8 mouse cellular contexts compared by ENCODE assay signal in genomic region chr2:164948962-164949361, GRCm38 (mm10). TPM values are rescaled to one million over a fixed set of nuclear protein-coding genes. Genes with fewer than 3 reads are reported as not detected.
A peak's percentile ranks its signal among the peaks of the same experiment; 100 is the strongest.
DNase-seq lines count a peak whose midpoint lies in the region; ATAC-seq and TF ChIP-seq lines count a peak whose summit lies in the region.

No protein-coding gene starts in this region.

- no peak overlapping the region for H3K27ac ChIP-seq in heart, embryonic 16.5 days (ENCODE audit: low read length)
- H3K27ac ChIP-seq in embryonic facial prominence, embryonic 10.5 days (replicated peaks), result no peak overlapping the region
- no peak overlapping the region for H3K27ac ChIP-seq in intestine, embryonic 14.5 days (ENCODE audit: low read depth)
- no peak overlapping the region for H3K27ac ChIP-seq in midbrain, postnatal 0 days (ENCODE audit: low read depth, low read length)

- no peak for ATAC-seq in heart, embryonic 16.5 days (replicated peaks; ENCODE audit: extremely low read depth, insufficient read depth, low FRiP score)
- ATAC-seq in intestine, embryonic 14.5 days (replicated peaks; ENCODE audit: low FRiP score, low TSS enrichment, low read depth), result no peak
- ATAC-seq in midbrain, postnatal 0 days (ENCODE audit: low FRiP score), result no peak

- no peak overlapping the region for H3K9ac ChIP-seq in heart, embryonic 16.5 days (ENCODE audit: low read length)
- no peak overlapping the region for H3K9ac ChIP-seq in intestine, embryonic 14.5 days (ENCODE audit: low read length)
- no peak overlapping the region for H3K9ac ChIP-seq in midbrain, postnatal 0 days (replicated peaks; ENCODE audit: low read length, poor library complexity, severe bottlenecking)

- H3K4me1 ChIP-seq in heart, embryonic 16.5 days (ENCODE audit: control insufficient read depth, insufficient read depth, low read length), result peaks cover 11% of the 10 kb centered on the region
- H3K4me1 ChIP-seq in embryonic facial prominence, embryonic 10.5 days, result peaks cover 36% of the 10 kb centered on the region
- peaks cover 9% of the 10 kb centered on the region; the same call in 1 of the 2 replicates for H3K4me1 ChIP-seq in intestine, embryonic 14.5 days (replicated peaks; ENCODE audit: control insufficient read depth, insufficient read depth, low read length)
- H3K4me1 ChIP-seq in midbrain, postnatal 0 days (ENCODE audit: insufficient read depth, low read length), result 0 out of 2 replicates have a peak, but pooled peaks cover 4% of the 10 kb centered on the region

- no peaks in the 10 kb centered on the region for H3K36me3 ChIP-seq in heart, embryonic 16.5 days (ENCODE audit: control insufficient read depth, insufficient read depth)
- H3K36me3 ChIP-seq in embryonic facial prominence, embryonic 10.5 days (replicated peaks), result no peaks in the 10 kb centered on the region
- no peaks in the 10 kb centered on the region for H3K36me3 ChIP-seq in intestine, embryonic 14.5 days (ENCODE audit: control insufficient read depth, insufficient read depth, low read length)
- H3K36me3 ChIP-seq in midbrain, postnatal 0 days (ENCODE audit: insufficient read depth, low read length), result no peaks in the 10 kb centered on the region

- no peak for DNase-seq in heart, adult 9 months (ENCODE audit: low spot score in 2 of 2)
- DNase-seq in embryonic facial prominence, embryonic 10.5 days (ENCODE audit: low spot score), result no peak
- no peak for DNase-seq in intestine, embryonic 14.5 days (ENCODE audit: low spot score)
- no peak for DNase-seq in midbrain, postnatal 0 days (ENCODE audit: low spot score)
- DNase-seq in cerebellum, postnatal 36 days, result no peak
- no peak for DNase-seq in layer of hippocampus, adult 11-12 months (ENCODE audit: low spot score)
- no peak for DNase-seq in embryo, embryonic 9.5 days (ENCODE audit: extremely low spot score)

- peak overlapping the region; percentile 53 for H3K4me2 ChIP-seq in heart, embryonic 16.5 days (ENCODE audit: low read depth, low read length)
- H3K4me2 ChIP-seq in intestine, embryonic 14.5 days (ENCODE audit: low read length), result peak overlapping the region; percentile 34
- H3K4me2 ChIP-seq in midbrain, postnatal 0 days (ENCODE audit: low read depth, low read length, poor library complexity, severe bottlenecking), result peak overlapping the region; percentile 36

- 7% methylated on average over 25 of the region's 25 CpGs for WGBS in heart, embryonic 16.5 days
- 7% methylated on average over 25 of the region's 25 CpGs for WGBS in embryonic facial prominence, embryonic 10.5 days
- 11% methylated on average over 25 of the region's 25 CpGs for WGBS in intestine, embryonic 14.5 days
- WGBS in midbrain, postnatal 0 days, result 6% methylated on average over 25 of the region's 25 CpGs

- peaks cover 73% of the 10 kb centered on the region for H3K27me3 ChIP-seq in heart, embryonic 16.5 days (ENCODE audit: control insufficient read depth, insufficient read depth, low read length)
- H3K27me3 ChIP-seq in embryonic facial prominence, embryonic 10.5 days (replicated peaks; ENCODE audit: low read depth, poor library complexity, severe bottlenecking), result peaks cover 90% of the 10 kb centered on the region
- H3K27me3 ChIP-seq in intestine, embryonic 14.5 days (replicated peaks; ENCODE audit: control insufficient read depth, insufficient read depth, low read length), result peaks cover 61% of the 10 kb centered on the region
- peaks cover 34% of the 10 kb centered on the region for H3K27me3 ChIP-seq in midbrain, postnatal 0 days (ENCODE audit: insufficient read depth, low read length)

- peak overlapping the region; percentile 34 for H3K4me3 ChIP-seq in heart, embryonic 16.5 days (ENCODE audit: low read length)
- peak overlapping the region; percentile 40 for H3K4me3 ChIP-seq in embryonic facial prominence, embryonic 10.5 days
- H3K4me3 ChIP-seq in intestine, embryonic 14.5 days (ENCODE audit: low read depth, low read length), result peak overlapping the region; percentile 20; the same call in 1 of the 2 replicates
- H3K4me3 ChIP-seq in midbrain, postnatal 0 days (ENCODE audit: low read depth, low read length), result peak overlapping the region; percentile 19

- H3K9me3 ChIP-seq in heart, embryonic 16.5 days (replicated peaks; ENCODE audit: control insufficient read depth, low read length), result peaks cover 4% of the 10 kb centered on the region
- no peaks in the 10 kb centered on the region for H3K9me3 ChIP-seq in embryonic facial prominence, embryonic 10.5 days
- H3K9me3 ChIP-seq in intestine, embryonic 14.5 days (ENCODE audit: control insufficient read depth, low read length), result no peaks in the 10 kb centered on the region
- no peaks in the 10 kb centered on the region for H3K9me3 ChIP-seq in midbrain, postnatal 0 days (ENCODE audit: low read length)

- no peak for TF ChIP-seq CTCF in midbrain, postnatal 0 days (IDR thresholded peaks at IDR 0.05)

RNA-seq across cellular contexts. Expression of gene Mmp9, which starts 8.4 kb away (rescaled TPM):
- polyA plus RNA-seq in heart, embryonic 16.5 days (2015; fragmentation: Nextera tagmentation; extraction: Ambion mirVana), result 3.8 and 9.7 TPM in 2 replicates
- polyA plus RNA-seq in embryonic facial prominence, embryonic 10.5 days (2016; fragmentation: Nextera tagmentation; extraction: Ambion mirVana), result 0.28 and 0.77 TPM in 2 replicates
- polyA plus RNA-seq in intestine, embryonic 14.5 days (2014; fragmentation: Nextera tagmentation; extraction: Ambion mirVana), result 2.4 and 3.3 TPM in 2 replicates
- total RNA-seq in midbrain, postnatal 0 days (2014; rRNA removed), result 7.5 and 13.4 TPM in 2 replicates
- 7.1 and 8.2 TPM in 2 replicates for polyA plus RNA-seq in midbrain, postnatal 0 days (2015; fragmentation: Nextera tagmentation; extraction: Ambion mirVana)

RNA-seq across cellular contexts. Expression of gene Slc12a5, which starts 11.6 kb away (rescaled TPM):
- polyA plus RNA-seq in heart, embryonic 16.5 days (2015; fragmentation: Nextera tagmentation; extraction: Ambion mirVana), result 0.21 and 0.68 TPM in 2 replicates
- 1.5 and 1.7 TPM in 2 replicates for polyA plus RNA-seq in embryonic facial prominence, embryonic 10.5 days (2016; fragmentation: Nextera tagmentation; extraction: Ambion mirVana)
- 1.3 and 1.5 TPM in 2 replicates for polyA plus RNA-seq in intestine, embryonic 14.5 days (2014; fragmentation: Nextera tagmentation; extraction: Ambion mirVana)
- total RNA-seq in midbrain, postnatal 0 days (2014; rRNA removed), result 311 and 368 TPM in 2 replicates
- 83.5 and 86.4 TPM in 2 replicates for polyA plus RNA-seq in midbrain, postnatal 0 days (2015; fragmentation: Nextera tagmentation; extraction: Ambion mirVana)

RNA-seq across cellular contexts. Expression of gene Zfp335, which starts 37.4 kb away (rescaled TPM):
- polyA plus RNA-seq in heart, embryonic 16.5 days (2015; fragmentation: Nextera tagmentation; extraction: Ambion mirVana), result 9.2 and 9.5 TPM in 2 replicates
- polyA plus RNA-seq in embryonic facial prominence, embryonic 10.5 days (2016; fragmentation: Nextera tagmentation; extraction: Ambion mirVana), result 17.4 and 18.2 TPM in 2 replicates
- polyA plus RNA-seq in intestine, embryonic 14.5 days (2014; fragmentation: Nextera tagmentation; extraction: Ambion mirVana), result 12.7 and 14.3 TPM in 2 replicates
- 28.9 and 29.0 TPM in 2 replicates for total RNA-seq in midbrain, postnatal 0 days (2014; rRNA removed)
- polyA plus RNA-seq in midbrain, postnatal 0 days (2015; fragmentation: Nextera tagmentation; extraction: Ambion mirVana), result 11.1 and 11.4 TPM in 2 replicates

Comparison
In these comparisons a context has a peak if more than half of its experiments do, and no peak if none do; other contexts are left out.
1. RNA of gene Slc12a5, which starts 11.6 kb away (polyA plus RNA-seq): 83.5 to 86.4 TPM in midbrain, postnatal 0 days; 1.5 to 1.7 TPM in embryonic facial prominence, embryonic 10.5 days, 1.3 to 1.5 TPM in intestine, embryonic 14.5 days and 0.21 to 0.68 TPM in heart, embryonic 16.5 days; every median in the first group is over 10 times any median in the second.
2. Peak in every context shown above with its lines, with median percentiles within 50 percentile points of each other: H3K4me2 ChIP-seq and H3K4me3 ChIP-seq.